Mouse (Mus musculus) T-helper 2 cell (primary cell): ENCODE measurements around the gene Caln1.

ENCODE experiments used
- in situ Hi-C: fragments of 300-600 bp; cut with MboI, MseI; formaldehyde crosslinking; loops from one replicate; pipeline ENCODE4 v1.15.1; 2025; ENCODE audit warnings: high pct_unique_total_duplicates

The Caln1 gene

DNA sequence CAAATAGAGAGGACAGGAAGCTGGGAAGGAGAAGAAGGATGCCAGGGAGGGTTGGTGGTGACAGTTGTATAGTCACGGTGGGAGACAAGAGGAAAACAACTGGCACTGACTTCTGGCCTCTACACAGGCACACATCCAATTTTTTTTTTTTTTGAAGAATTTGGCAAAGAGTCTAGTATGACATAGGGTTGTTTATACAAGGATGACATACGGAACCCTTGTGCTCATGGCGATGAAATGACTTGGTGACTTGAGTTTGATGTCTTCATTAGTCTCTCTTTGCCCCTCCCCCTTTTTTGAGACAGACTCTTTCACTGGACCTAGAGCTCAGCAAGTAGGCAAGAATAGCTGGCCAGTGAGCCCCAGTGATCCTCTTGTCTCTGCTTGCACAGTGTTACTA, 322.1 kb downstream of the Caln1 start:
- in situ Hi-C loops = no loop called here

DNA sequence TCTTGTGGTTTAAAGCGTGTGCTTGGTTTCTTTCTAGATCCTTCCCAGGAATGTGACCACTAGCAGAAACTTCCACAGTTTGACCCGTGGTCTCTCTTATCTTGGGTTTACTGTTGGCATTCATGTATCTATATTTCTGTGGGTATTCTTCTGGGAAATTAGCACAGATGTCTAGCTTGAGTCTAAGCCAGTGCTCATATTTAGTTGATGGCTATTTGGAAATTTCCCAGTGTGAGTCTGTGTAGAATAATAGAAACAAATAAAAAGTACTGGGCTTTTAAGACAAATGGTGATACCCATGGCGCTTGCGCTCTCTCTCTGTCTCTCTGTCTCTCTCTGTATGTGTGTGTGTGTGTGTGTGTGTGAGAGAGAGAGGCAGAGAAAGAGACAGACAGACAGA, 330.2 kb downstream of the Caln1 start:
- in situ Hi-C loops = no loop called here

DNA sequence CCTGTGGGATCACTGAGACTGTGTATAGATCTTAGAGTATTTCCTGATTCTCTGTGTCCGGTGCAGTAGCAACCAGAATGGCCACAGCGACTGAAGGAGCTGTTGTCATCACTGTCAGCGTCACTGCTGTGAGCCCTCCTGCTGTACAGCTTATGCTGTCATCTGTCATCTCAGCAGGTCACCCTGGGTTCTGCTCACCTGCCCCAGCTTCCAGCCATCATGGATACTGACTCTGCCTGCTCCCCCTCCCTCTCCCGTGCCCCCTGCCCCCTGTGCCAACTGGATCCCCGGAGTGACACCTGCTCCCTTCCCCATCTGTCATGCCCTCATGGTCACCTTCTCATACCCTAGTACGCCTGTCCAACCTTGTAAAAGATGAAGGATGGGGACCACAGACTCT, 332.5 kb downstream of the Caln1 start:
- in situ Hi-C loops = no loop called here

DNA sequence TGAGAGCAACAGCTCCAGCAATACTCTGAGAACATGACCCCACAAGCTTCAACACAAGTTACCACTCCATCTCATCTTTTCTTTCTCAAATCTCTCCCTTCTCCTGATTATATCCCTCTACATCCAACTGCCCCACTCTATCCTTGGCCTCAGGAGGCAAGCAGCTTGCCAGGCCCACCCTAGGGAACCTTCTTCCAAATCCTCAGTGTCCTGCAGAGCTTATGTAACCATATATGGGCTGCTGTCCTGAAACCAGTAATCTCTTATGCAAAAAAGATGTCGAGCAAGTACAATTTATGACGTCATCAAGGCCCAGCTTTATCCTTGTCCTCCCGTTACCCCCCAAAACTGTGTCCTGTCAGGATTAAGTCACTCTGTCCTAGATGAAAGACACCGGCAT, 333.1 kb downstream of the Caln1 start:
- in situ Hi-C loops = no loop called here

DNA sequence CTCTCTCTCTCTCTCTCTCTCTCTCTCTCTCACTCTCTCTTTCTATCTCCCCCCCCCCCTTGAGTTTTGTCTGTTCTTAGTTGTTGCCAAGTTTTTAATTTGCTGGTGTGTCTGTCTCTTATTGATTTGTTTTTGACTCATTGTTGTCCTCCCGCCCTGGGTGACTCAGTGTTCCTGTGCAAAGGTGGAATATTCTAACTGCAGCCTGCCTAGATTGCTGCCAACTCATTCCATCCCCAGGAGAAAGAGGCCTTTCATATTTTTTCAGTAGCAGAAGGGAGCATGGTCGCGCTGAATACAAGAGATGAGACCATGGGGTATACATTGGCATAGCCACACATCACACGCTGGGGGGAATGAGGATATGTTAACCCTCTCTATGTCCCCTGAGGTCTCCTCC, 335.6 kb downstream of the Caln1 start:
- in situ Hi-C loops = no loop called here

DNA sequence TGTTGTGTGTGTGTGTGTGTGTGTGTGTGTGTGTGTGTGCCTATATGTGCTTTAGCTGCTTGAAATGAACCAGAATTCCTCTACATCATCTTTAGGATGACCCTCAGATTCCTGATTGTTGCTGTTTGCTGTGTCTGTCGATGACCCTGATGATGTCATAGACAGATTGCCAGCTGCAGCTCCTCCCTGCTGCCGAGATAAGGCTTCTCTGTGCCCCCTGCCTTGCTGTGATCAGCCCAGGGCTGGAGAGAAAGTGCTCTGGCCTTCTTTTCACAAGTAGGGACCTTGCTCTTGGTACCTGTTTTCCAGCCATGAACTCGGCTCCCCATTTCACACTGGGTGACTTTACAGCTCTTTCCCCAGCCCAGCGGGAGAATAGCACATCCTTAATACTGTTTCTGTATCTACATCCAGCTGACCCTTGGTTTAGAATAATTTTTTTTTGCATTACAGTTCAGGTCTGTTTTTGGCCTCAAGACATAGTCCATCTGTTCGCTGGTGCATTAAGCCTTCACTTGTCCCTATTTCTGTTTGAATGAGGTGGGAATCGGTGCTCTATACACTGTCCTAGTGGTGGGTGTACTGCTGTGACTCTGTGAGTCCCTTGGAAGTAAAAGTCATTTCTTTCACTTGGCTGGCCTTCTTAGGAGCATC, 337.1 kb downstream of the Caln1 start:
- in situ Hi-C loops = no loop called here

DNA sequence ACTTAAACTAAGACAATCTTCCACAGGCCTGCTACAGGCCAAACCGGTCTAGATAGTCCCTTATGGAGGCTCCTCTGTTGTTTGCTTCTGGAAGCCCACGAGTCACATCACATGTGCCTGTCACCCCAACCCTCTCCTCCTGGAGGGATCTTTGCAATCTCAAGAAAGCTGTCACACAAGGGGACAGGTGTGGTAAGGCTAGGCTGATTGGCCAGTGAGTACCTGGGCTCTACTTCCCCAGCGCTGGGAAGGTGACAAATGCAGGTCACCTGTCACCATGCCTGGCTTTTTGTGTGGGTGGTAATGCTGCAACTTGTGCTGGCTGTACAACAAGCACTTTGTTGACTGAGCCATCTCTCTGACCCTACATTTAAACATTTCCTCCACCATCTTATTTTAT, 338.5 kb downstream of the Caln1 start:
- in situ Hi-C loops = no loop called here

DNA sequence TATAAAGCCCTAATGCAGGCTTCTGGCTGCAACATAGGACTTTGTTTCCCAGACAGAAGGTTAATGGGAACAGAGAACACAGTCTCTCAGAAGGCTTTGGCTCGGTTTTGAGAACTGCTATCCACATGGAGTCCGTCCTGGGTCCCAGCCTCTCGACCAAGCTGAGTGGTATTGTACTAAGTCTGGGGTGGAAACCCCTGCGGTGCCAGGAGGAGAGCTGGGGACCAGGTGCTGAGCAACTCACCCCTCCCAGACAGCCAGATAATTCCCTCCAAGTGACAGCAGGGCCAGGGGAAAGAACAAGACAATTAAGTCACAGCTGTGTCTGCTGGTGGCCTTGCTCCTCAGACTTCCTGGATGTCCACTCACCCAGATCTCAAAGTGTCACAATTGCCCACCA, 339.4 kb downstream of the Caln1 start:
- in situ Hi-C loops = no loop called here

DNA sequence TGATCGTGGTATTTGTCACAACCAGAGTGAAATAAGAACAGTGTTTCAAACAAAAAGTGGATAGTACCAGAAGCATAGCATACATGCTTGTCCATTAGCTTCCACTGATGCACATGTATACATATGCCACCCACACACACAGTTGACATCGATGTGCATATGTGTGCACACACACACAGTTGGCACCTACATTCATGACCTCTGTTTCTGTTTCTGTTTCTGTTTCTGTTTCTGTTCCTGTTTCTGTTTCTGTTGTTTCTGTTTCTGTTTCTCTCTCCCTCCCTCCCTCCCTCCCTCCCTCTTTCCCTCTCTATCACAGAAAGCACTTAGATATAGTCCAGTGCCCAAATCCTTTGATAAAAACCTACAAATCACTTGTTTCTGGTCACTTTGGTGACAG, 342.4 kb downstream of the Caln1 start:
- in situ Hi-C loops = no loop called here

DNA sequence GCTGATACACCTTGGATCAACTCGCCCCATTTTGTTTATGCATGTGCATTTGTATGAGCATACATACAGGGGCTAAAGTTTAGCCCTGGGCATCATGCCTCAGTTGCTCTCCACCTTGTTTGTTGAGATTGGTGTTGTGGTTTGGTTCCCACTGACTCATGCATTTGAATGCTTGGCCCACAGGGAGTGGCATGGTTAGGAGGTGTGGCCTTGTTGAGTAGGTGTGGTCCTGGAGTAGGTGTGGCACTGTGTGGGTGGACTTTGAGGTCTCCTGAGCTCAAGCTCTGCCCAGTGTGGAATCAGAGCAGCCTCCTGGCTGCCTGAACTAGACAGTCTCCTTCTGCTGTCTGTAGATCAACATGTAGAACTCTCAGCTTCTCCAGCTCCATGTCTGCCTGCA, 343.0 kb downstream of the Caln1 start:
- in situ Hi-C loops = no loop called here

DNA sequence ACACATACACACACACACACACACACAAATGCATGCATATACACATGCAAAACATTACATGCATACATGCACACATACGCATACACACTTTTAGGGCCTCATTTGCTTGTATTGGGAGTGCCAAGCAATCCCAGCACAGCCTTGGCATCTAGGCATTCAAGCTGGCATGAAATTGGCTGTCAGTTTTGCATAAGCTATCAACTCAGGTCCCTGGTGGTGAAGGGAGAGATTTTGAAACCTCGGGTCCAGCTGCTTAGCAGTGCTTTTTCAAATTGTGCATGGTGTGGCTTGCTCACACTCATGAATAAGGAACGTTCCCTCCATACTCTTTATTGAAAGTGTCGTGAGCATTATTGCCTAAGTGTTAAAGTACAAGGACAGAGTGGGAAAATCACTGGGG, 345.9 kb downstream of the Caln1 start:
- in situ Hi-C loops = no loop called here

DNA sequence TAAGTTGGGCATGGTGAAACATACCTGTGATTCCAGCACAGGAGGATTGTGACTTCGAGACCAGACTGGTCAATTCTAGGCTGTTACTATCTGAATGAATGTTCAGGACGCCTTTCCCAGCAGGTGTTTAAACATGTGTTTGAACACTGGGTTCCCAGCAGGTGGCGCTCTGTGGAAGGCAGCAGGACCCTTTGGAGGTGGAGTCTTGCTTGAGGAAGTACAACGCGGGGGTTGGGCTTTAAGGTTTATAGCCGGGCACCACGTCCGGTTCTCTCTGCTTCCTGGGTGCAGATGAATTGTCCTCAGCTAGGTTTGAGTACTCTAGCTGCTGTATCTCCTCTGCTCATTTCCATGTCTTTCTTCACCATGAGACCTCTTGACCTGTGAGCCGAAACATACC, 349.1 kb downstream of the Caln1 start:
- in situ Hi-C loops = no loop called here

DNA sequence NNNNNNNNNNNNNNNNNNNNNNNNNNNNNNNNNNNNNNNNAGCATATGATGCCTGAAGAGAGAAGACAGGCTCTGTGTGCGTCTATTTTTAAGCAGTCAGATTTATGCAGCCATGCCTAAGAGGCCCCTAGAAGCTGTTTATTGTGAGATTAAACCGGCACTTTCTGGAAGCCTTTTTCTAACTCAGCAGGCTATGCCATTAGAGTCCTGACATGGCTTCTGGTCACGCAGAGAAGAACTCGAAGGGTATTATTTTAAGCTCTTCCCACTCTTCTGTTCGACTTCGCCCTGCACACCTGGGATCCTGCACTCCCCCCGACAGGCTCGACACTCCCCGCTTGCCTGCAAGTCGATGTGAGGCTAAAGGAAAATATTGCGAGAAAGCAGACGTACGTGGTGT, 372.9 kb downstream of the Caln1 start:
- in situ Hi-C loops = no loop called here

DNA sequence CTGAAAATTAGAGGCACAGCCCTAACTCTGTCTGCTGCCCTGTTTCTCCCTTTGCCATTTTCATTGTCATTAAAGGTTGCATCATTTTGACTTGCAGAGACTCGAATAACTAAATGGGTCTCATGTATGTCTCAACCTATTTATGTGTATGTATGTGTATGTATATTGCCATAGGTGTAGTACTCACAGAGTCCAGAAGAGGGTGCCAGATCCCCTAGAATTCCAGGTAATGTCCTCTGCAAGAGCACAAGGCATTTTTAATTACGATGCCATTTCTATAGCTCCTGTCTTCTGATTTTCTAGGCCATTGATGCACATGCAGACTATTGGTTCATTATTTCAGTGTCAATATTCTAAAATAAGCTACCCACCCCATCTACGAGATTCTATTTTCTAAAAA, 388.3 kb downstream of the Caln1 start:
- in situ Hi-C loops = no loop called here

DNA sequence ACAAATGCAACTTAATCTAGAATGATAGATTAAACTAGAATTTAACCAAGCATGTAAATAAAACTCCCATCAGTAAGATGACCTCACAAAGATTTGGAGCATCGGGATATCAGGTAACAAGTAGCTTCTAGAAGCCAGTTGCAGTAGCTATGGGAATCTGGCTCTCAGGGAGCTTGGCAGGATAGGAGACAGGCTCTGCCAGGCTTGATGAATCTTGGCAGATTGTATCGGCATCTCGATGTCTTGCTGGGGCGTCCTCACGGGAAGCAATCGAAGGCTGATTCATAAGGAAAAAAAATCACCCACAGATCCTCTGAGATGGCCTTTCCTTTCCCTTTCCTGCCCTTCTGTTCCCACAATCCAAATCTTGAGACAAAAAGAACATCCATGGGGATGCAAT, 396.5 kb downstream of the Caln1 start:
- in situ Hi-C loops = no loop called here

DNA sequence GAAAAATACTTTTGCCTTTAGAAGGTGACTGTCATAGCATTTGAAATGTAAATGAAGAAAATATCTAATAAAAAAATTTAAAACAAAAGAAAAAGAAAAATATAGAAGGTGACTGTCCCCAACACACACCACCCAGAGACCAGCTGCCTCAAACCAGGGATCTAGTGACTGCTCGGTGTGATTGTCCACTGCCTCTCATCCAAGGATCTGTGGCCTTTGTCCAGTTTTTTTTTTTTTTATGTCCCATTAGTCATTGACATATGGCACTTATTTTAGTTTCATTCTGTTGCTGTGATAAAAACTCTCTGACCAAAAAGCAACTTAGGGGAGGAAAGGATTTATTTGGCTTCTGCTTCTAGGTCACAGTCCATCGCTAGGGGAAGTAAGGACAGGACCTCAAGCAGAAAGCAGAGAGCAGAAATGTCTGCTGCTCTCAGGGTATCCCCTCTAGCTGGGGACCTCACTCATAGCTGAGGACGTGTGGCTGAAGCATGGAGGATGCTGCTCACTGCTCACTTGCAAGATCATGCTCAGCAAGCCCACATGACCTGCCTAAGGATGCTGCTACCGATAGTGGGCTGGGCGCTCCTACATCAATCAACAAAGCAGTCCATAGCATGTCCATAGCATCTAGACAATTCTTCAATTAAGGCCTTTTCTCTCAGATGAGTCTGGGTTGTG, 401.9 kb downstream of the Caln1 start:
- in situ Hi-C loops = no loop called here

DNA sequence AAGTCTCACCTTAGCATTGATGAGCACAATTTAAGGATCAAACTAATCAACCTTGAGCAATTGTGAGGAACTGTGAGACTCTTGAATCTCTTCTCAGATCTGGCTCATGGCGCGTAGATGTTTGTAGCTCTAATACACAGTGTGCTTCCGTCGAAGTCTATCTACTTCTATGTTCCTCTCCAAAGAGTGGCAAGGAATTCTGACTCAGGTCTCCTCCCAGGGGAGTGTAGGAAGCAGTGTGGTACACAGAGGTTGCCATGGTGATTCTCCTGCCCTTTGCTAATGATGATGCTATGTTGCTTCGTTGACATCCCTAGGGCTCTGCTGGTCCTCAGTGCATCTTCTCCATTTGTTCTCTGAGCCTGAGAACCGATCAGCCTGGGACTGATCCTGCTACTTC, 403.2 kb downstream of the Caln1 start:
- in situ Hi-C loops = no loop called here

DNA sequence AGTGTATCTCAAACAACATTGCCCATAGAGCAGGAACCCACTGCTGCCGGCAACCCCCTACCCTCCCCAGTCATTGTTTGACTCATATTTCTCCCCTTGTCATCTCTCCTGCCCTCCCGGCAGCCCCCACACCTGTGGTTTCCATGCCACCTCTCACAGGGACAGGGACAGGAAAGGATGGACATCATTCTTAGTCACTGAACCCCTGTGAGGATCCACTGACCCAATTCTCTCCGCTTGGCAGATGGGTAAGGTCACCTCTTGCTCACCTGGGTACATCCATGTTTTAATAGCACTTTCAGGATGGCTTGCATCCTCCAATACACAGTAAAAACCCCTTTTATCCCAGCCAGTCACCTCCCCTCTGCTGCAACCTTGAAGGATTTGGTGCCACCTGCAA, 405.7 kb downstream of the Caln1 start:
- in situ Hi-C loops = no loop called here

DNA sequence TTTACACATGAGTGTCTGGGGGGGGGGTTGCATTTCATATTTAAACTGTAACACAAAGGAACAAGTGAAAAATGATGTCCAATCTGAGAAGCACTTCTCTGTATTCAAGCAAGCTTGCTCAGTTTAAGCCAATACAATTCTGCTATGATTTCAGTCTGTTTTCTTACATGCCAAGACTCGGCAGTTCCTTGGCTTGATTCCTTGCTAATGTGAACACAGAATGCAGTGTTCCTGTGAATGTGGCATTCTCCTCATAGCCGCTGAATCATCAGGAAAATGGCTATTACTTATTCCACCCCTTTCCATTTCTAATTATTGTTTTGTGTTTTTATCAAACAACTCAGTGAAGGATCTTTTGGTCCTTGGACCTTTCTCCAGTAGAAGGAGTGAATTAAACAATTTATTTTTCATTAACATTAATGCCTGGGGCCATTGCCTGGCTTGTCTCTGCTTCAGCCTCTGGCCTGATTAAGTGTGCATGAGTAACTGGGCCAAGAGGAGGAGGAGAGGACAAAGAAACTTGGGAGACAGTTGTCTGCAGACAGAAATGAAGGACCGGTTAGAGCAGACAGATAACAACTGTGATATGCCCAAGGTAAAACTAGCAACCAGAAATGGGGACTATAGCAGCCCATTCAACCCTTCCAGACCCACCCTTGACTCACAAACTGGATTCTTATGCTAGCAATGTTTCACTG, 423.6 kb downstream of the Caln1 start:
- in situ Hi-C loops = no loop called here

DNA sequence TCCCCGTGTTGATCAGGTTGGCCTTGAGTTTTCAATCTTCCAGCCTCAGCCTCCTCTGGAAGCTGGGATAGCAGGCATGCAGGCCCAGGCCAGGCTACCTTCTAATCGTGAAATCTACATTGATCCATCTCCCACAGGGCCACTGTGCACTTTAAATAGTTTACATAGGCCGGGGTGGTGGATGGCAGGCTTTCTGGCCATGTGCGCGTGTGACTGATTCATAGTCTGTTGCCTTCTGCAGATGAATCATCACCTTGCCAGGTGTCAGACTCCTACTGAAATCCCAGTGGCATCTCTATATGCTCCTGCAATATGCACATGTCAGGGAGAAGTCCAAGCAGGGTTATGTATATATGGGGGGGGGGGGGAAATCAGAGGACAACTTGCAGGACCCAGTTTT, 428.5 kb downstream of the Caln1 start:
- in situ Hi-C loops = no loop called here

DNA sequence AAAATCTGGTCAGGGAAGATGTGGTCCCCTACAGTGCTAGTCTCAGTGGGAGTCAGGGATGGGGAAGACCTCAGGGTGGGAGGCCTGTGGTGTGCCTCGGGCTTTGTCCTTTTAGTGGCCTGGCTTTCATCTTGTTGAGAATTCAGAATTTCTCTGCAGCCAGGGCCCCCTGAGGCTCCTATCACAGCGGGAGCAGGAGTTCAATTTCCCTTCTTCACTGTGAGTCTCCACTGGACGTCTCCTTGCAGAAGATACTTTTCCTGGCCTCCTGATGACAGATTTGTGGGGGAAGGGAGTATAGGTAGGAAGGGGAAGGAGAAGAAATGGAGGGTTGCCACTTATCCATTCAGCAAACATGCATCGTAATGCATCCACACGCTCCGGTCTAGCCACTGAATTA, 441.1 kb downstream of the Caln1 start:
- in situ Hi-C loops = no loop called here

DNA sequence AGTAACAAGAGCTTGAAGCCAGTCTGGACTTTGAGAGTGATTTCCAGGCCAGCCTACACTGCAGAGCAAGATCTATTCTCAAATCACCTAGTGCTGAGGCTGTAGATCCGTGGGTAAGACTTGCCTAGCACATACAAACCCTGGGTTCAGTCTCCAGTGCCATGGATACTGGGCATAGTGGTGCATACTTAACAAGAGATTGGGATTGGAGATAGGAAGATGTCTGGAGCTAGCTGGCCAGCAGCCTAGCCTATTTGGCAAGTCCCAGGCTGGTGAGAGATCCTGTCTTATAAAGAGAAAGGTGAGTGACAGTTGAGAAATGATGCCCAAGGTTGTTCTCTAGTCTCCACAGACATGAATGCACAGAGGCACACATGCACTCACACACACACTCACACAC, 441.6 kb downstream of the Caln1 start:
- in situ Hi-C loops = no loop called here

DNA sequence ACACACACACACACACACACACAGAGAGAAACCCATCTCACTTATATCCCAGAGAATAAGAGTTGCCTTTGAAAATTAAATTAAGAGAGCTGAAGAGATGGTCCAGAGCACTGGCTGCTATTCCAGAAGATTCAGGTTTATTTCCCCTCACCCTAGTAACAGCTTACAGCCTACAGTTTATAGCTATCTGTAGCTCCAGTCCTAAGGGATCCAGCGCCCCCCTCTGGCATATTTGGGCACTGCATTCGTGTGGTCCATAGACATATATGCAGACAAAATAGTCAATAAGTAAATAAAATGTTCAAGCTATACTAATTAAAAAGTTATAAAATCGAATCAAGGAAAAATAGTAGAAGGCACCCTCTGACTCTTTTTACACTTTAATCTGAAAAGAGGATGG, 442.0 kb downstream of the Caln1 start:
- in situ Hi-C loops = no loop called here
